Mouse (Mus musculus): Measurements from ENCODE around the gene Galnt18.

Galnt18 gene

DNA sequence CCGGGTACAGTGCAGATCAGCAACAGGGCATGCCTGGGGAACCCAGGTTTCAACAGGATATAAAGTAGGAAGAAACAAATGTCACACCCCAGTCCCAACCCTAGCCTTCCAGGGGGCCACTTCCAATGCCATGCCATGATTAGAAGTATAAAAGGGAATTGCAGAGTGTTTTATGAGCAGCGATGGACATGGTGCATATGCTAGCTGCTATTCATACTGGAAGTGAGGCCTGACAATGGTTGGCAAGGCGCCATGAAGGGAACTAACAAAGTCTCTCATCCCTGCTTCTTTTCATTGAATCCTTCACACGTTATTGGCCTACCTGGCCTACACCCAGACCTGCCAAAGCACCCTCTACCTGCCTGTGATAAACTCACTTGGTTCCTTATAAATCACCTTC lies 295.9 kb downstream of the Galnt18 start:
- DNase-seq (ENCODE audit: low spot score in 2 of 2): no peak

DNA sequence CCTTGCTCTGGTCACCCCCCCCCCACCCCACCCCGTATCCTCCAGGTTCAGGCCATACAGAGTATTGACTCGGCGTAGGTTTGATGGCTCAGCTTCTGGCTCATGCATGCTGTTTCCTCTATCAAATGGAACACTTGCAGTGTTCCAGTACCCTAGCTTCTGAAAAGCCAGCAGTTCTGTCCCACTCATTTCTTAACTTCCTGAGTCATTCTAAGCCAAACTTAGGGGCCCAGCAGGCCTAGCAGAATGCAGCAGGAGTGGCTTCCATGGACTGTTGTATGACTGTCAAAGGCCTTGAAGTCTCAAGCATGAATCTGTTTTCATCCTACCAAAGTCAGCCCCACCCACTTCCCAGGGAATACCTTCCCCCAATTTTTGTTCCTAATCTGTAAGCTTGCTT lies 296.5 kb downstream of the Galnt18 start:
- DNase-seq (ENCODE audit: low spot score in 2 of 2): no peak

DNA sequence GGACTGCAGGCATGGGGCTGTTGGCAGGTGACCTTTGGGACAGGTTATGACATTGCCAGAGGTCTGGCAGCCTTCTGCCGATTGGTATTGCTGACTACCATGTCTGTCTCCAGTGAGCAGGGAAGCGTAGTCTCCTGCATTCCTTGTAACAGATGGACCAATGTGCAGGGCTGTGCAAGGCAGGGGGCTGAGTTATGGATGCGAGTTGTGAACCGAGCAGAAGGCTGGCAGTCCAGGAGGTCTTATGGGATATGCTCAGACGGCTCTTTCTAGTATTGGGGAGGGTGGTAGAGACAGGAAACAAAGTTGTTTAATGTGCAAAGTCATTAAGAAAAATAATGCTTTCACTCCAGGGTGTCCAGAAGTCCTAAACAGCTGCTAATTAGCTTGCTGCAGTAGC lies 312.1 kb downstream of the Galnt18 start:
- no peak for DNase-seq (ENCODE audit: low spot score in 2 of 2)

DNA sequence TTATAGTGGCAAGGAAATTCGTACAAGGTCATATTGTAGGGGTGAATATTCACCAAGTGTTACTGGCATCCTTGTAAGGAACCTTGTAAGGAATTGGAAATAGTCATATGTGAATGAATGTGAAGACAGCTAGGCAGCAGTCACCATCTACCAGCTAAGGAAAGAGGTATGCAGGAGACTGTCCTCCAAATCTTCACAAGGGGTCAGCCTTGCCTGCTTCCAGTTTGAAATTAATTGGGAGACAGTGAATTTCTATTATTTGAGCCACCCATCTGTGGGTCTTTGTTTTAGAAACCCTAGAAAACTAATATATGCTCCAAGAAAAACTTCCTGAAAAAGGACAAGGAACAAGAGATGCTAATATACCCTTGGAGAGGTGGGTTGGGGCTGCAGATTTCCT lies 313.1 kb downstream of the Galnt18 start:
- no peak for DNase-seq (ENCODE audit: low spot score in 2 of 2)

DNA sequence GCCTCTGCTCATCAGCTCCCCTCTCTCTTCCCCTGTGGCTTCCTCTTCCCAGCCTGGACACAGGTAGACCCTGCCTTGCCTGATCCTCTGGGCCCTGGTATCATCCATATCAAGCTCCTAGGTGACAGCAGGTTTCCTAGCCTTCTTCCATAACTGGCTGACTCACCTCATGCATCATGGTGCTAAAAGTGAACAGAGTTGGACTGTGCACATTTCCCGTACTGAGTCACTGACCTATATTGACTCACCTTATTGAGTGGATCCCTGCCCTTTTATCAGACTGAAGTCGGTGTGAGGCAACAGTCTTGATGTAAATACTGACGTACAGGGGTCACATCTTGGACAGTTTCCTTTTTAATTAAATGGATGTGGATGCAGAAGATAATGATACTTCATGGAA lies 313.7 kb downstream of the Galnt18 start:
- no peak for DNase-seq (ENCODE audit: low spot score in 2 of 2)

DNA sequence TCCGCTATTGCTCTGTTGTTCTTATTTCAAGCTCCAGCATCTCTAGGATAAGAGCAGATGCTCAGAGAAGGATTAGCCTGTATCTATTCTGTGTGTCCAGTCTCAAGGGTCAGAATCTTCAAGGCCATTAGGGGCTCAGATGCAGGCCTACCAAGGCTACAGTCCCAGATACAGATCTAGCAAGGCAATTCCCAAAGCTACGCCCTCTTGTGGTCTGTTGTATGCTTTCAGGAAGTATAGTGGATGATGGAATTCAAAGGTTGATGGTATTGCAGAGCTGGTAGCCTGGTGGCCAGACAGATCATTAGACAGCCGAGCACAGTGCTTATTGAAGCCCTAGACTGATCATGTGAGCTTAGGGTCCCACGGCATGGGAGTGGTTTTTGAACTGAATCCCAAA lies 320.1 kb downstream of the Galnt18 start:
- DNase-seq (ENCODE audit: low spot score in 2 of 2): no peak

DNA sequence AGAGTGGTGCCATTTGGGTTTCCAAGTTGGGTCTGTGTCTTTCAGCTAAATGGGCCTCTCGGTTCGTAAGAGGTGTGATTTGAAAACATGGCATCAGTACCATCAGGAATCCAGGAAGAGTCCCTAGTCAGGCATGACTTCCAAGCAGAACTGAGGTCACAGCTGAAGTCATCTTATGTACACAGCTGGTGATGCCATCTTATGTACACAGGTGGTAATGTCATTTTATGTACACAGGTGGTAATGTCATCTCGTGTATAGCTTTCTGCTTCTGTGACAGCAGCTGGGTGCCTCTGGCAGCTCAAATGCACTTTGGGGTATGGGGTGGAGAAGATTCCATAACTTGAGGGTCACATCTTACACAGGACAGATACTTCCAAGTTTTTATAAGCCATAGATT lies 323.8 kb downstream of the Galnt18 start:
- no peak for DNase-seq (ENCODE audit: low spot score in 2 of 2)

DNA sequence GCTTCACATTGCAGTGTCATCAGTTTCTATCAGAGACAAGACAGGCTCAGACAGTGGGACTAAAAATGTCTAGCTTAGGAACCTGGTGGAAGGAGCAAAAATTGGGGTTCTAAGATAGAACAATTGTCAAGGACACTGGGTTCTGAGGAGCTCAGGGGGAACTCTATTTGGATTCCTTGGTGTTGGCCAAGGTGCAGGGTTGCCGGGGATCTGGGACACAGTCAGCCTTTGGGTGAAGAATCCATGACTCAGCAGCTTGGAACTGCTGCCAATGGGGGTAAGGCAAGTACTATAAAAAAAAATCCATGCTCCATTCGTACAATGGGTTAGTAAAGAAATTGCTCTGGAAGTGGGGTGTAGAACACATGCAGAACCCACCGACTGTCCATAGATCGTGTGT lies 324.2 kb downstream of the Galnt18 start:
- DNase-seq (ENCODE audit: low spot score in 2 of 2): no peak

DNA sequence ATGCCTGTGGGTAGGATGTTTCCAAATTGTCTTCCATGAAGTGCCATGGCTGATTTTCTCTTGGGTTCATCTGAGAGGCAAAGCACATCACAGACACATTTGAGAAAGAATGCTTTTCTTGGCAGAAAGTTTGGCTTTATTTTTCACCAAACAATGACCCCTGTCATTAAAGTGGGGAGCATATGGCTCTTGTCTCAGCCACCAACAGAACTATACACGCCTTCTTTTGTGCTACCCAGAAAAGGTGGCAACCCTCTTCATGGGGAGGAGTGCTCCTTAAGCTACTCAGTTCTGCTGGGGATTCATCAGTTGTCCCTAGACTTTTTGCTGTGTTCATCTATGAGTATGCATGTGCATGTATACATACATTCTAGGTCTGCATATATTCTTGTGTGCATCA lies 327.8 kb downstream of the Galnt18 start:
- no peak for DNase-seq (ENCODE audit: low spot score in 2 of 2)

DNA sequence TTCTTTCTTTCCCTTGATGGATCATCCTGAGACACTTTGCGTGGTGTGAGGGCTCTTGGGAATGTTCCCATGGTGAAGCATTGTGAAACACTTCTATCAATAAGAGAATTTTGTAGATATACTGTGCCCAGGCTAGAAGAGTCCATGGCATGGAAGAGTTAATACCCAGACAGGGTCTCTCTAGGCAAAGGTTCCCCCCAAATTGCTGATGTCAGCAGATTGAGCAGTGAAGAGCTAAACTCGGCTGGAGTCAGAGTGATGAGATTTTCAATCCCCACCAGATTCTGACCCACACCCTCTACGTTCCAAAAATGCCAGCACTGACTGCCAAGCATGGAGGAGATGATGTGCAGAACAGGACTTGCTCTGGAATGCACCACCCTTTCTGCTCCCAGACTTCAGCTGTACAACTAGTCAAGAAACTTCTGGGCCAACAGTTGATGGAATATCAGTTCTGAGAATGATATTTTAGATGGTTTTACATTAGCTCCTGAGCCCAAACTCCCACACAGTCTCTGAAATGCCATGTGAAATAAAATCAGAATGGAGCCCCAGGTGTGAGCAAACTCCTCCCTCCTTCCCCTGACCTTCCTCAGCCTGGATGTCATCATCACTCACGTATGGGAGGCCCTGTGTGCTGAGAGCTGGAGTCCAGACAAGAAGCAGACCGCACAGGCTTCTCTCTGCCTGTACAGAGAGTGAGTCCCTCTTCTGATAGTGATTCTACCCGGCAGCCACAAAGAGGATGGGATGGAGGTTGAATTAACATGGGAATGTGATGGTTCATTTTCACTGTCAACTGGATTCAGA lies 329.3 kb downstream of the Galnt18 start:
- no peak for DNase-seq (ENCODE audit: low spot score in 2 of 2)

DNA sequence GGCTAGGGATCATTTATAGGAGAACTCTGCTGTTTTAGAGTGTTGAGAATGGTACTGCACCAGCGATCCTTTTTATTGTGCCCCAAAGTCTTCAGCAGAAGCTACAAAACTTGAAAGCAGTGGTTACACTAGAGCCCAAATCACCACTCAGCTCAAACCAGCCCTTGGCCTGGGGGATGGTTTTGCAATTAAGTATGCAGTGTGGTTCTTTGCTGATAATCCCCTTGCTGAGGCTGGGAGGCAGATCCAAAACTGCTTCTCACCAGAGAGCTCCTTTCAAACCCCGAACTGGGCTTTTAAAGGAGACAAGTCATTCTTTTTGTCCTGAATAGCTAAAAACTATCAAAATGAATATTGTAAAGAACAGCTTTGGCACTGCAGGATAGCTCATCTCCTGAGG lies 346.6 kb downstream of the Galnt18 start:
- no peak for DNase-seq (ENCODE audit: low spot score in 2 of 2)

DNA sequence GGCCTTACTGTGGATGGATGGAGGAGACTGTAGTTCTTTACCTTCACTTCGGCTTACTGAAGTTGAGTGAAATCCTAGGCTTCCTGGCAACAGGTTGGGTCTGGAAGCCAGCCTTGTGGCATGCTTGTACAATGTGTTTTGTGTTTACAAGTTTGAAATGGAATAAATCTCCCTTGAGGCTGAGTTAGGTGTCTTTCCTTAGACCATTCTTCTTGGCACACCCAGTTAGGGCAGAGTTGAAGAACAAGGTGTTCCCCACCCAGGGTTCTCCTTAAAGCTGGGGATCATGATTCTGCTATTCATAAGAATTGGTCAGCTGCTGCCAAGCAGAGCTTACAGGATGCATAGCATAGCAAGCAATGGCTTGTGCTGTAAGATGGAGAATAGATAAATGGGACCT lies 352.4 kb downstream of the Galnt18 start:
- DNase-seq (ENCODE audit: low spot score in 2 of 2): no peak
